Mouse (Mus musculus) E14TG2a.4 (cell line): Measurements from ENCODE around the gene Urb1.

Experiments used
- CTCF ChIP-seq: conservative IDR thresholded peaks from 2 replicates; pipeline ENCODE4 v1.5.1; 2014; ENCODE audit warnings: low read length
- NANOG ChIP-seq: IDR thresholded peaks from 2 replicates; pipeline ENCODE4 v1.6.1; 2014; ENCODE audit warnings: borderline replicate concordance, low read length, mixed read lengths
- POU5F1 ChIP-seq: IDR thresholded peaks from 2 replicates; pipeline ENCODE4 v1.6.1; 2014; ENCODE audit warnings: low read length, borderline replicate concordance

- TF ChIP-seq CTCF (no peak), POU5F1 (no peak), NANOG (no peak)
These were observed 32.0 kb upstream of the Urb1 start for GRCm38 (mm10) chr16:90842164-90842563.
